Comparison of ENCODE assay signal across 10 mouse cellular contexts in the genomic region with DNA sequence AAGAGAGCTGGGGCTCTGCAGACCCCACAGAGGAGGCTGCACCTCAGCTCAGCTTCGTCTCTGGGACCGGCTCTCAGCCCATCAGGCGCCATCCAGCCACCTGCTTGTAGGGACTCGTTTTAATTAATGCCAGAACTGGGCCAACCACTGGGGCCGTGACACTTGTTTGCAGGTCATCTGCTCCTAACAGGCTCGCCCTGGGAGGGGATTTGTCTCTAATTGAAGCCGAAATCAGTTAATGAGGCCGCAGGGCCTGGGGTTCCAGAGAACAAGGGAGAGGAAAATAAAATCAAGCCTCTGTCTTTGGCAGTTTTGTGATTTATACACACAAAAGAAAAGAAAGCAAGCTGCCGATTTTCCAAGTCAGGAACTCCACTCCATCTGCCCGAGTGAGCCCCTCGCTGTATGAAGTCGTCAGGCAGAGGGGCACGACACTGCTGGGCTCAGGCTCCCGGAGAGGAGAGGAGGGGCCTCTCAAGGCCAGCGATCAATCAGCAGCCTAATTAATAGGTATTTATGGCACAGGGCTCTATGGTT.
DNase-seq lines count a peak whose midpoint lies in the region; ATAC-seq and TF ChIP-seq lines count a peak whose summit lies in the region.
"Had no signal": no experiment of that assay in that cellular context is flagged by ENCODE, and none has a peak within 500 bp of the region (broad histone marks: within the 10 kb centered on the region; RNA-seq: fewer than 3 reads in every experiment).

No protein-coding gene starts in this region.

- H3K4me1 ChIP-seq in embryonic facial prominence, embryonic 13.5 days, result peaks cover 20% of the 10 kb centered on the region
- peaks cover 19% of the 10 kb centered on the region for H3K4me1 ChIP-seq in hindbrain, embryonic 15.5 days (replicated peaks)
- H3K4me1 ChIP-seq in midbrain, postnatal 0 days (ENCODE audit: insufficient read depth, low read length), result 0 out of 2 replicates have a peak, but pooled peaks cover 2% of the 10 kb centered on the region
- H3K4me1 ChIP-seq: liver, embryonic 15.5 days had no signal

- H3K4me2 ChIP-seq in embryonic facial prominence, embryonic 13.5 days, result peak overlapping the region; percentile 20
- no peak overlapping the region for H3K4me2 ChIP-seq in hindbrain, embryonic 15.5 days
- H3K4me2 ChIP-seq in midbrain, postnatal 0 days (ENCODE audit: low read depth, low read length, poor library complexity, severe bottlenecking), result no peak overlapping the region
- H3K4me2 ChIP-seq: liver, embryonic 15.5 days had no signal

- peak overlapping the region; percentile 27 for H3K9ac ChIP-seq in embryonic facial prominence, embryonic 13.5 days
- no peak overlapping the region for H3K9ac ChIP-seq in hindbrain, embryonic 15.5 days
- H3K9ac ChIP-seq in midbrain, postnatal 0 days (replicated peaks; ENCODE audit: low read length, poor library complexity, severe bottlenecking), result peak overlapping the region; percentile 9; the same call in 1 of the 2 replicates
- H3K9ac ChIP-seq: liver, embryonic 15.5 days had no signal

- H3K27me3 ChIP-seq in embryonic facial prominence, embryonic 13.5 days, result peaks cover 8% of the 10 kb centered on the region; the same call in 1 of the 2 replicates
- H3K27me3 ChIP-seq in hindbrain, embryonic 15.5 days, result 0 out of 2 replicates have a peak, but pooled peaks cover 3% of the 10 kb centered on the region
- no peaks in the 10 kb centered on the region for H3K27me3 ChIP-seq in midbrain, postnatal 0 days (ENCODE audit: insufficient read depth, low read length)
- H3K27me3 ChIP-seq: liver, embryonic 15.5 days had no signal

- H3K4me3 ChIP-seq in embryonic facial prominence, embryonic 13.5 days, result no peak overlapping the region
- H3K4me3 ChIP-seq in hindbrain, embryonic 15.5 days, result no peak overlapping the region
- H3K4me3 ChIP-seq in midbrain, postnatal 0 days (ENCODE audit: low read depth, low read length), result no peak overlapping the region
- H3K4me3 ChIP-seq: liver, embryonic 15.5 days had no signal

- no peaks in the 10 kb centered on the region for H3K36me3 ChIP-seq in embryonic facial prominence, embryonic 13.5 days
- H3K36me3 ChIP-seq in hindbrain, embryonic 15.5 days, result no peaks in the 10 kb centered on the region
- H3K36me3 ChIP-seq in midbrain, postnatal 0 days (ENCODE audit: insufficient read depth, low read length), result no peaks in the 10 kb centered on the region
- H3K36me3 ChIP-seq: liver, embryonic 15.5 days had no signal

- TF ChIP-seq CTCF in midbrain, postnatal 0 days (IDR thresholded peaks at IDR 0.05), result no peak

- no peaks in the 10 kb centered on the region for H3K9me3 ChIP-seq in embryonic facial prominence, embryonic 13.5 days
- H3K9me3 ChIP-seq in hindbrain, embryonic 15.5 days, result no peaks in the 10 kb centered on the region
- H3K9me3 ChIP-seq in midbrain, postnatal 0 days (ENCODE audit: low read length), result no peaks in the 10 kb centered on the region
- H3K9me3 ChIP-seq: liver, embryonic 15.5 days had no signal

- 6% methylated on average over 15 of the region's 15 CpGs for WGBS in embryonic facial prominence, embryonic 13.5 days
- 10% methylated on average over 15 of the region's 15 CpGs for WGBS in hindbrain, embryonic 15.5 days
- WGBS in midbrain, postnatal 0 days, result 17% methylated on average over 15 of the region's 15 CpGs

- no peak overlapping the region for H3K27ac ChIP-seq in embryonic facial prominence, embryonic 13.5 days
- no peak overlapping the region for H3K27ac ChIP-seq in hindbrain, embryonic 15.5 days (replicated peaks)
- no peak overlapping the region for H3K27ac ChIP-seq in midbrain, postnatal 0 days (ENCODE audit: low read depth, low read length)
- H3K27ac ChIP-seq: liver, embryonic 15.5 days had no signal

- DNase-seq in embryo, embryonic 10 days (ENCODE audit: low spot score), result peak; percentile 76
- DNase-seq in midbrain, postnatal 0 days (ENCODE audit: low spot score), result peak; percentile 57
- DNase-seq in adrenal gland, adult 18-20 months (ENCODE audit: low spot score in 2 of 2), result no peak
- DNase-seq in spleen, postnatal 10 days (ENCODE audit: low spot score in 2 of 2), result no peak
- DNase-seq in gastrocnemius, adult 18-20 months (ENCODE audit: low spot score), result no peak
- DNase-seq: adrenal gland, adult 2 months; cerebellum, adult 11-12 months had no signal

- ATAC-seq in embryonic facial prominence, embryonic 13.5 days (ENCODE audit: insufficient number of reproducible peaks, insufficient read depth, low FRiP score, low TSS enrichment, low read depth), result no peak
- peak; percentile 58; the same call in 1 of the 2 replicates for ATAC-seq in hindbrain, embryonic 15.5 days (ENCODE audit: low FRiP score, low read depth)
- no peak for ATAC-seq in midbrain, postnatal 0 days (ENCODE audit: low FRiP score)

Comparison
In these comparisons a context has a peak if more than half of its experiments do, and no peak if none do; other contexts are left out.
1. DNase-seq: peak in embryo, embryonic 10 days (single experiment) and midbrain, postnatal 0 days (single experiment); none in adrenal gland, adult 18-20 months (0 of 2), spleen, postnatal 10 days (0 of 2) and gastrocnemius, adult 18-20 months (single experiment).